Mouse (Mus musculus) ES-CJ7 (cell line): ENCODE results near the gene Prss44.
A peak's percentile ranks its signal among the peaks of the same experiment; 100 is the strongest.

Experiments used
- DNase-seq: peaks from one replicate; pipeline ENCODE4 v3.0.0; 2011; ENCODE audit warnings: low read depth, low spot score

The Prss44 gene

GRCm38 (mm10) chr9:110826390-110826789 is 12.6 kb downstream of the Prss44 start, which contains the start of gene Prss43:
TSS of gene Prss43 (plus strand) at chr9:110826690.
- DNase-seq, result no peak

GRCm38 (mm10) chr9:110833021-110833420 is 19.2 kb downstream of the Prss44 start:
- DNase-seq, result peak; percentile 92

GRCm38 (mm10) chr9:110834411-110834810 is 20.6 kb downstream of the Prss44 start, which contains the start of gene Prss45:
TSS of gene Prss45 (plus strand) at chr9:110834588.
- no peak for DNase-seq

GRCm38 (mm10) chr9:110834961-110835360 is 21.2 kb downstream of the Prss44 start:
- DNase-seq, result no peak

GRCm38 (mm10) chr9:110836112-110836511 is 22.3 kb downstream of the Prss44 start:
- DNase-seq, result no peak

- DNase-seq, result no peak
Measured at GRCm38 (mm10) chr9:110840905-110841304, 27.1 kb downstream of the Prss44 start.

- no peak for DNase-seq
Measured at GRCm38 (mm10) chr9:110841438-110841837, 27.6 kb downstream of the Prss44 start.

- no peak for DNase-seq
Measured at GRCm38 (mm10) chr9:110844206-110844605, 30.4 kb downstream of the Prss44 start, which contains the start of gene Prss46. TSS of gene Prss46 (plus strand) at chr9:110844506.

GRCm38 (mm10) chr9:110849162-110849561 is 35.4 kb downstream of the Prss44 start:
- DNase-seq, result peak; percentile 19

GRCm38 (mm10) chr9:110855903-110856302 is 42.1 kb downstream of the Prss44 start:
- DNase-seq, result peak; percentile 62

GRCm38 (mm10) chr9:110856920-110857319 is 43.1 kb downstream of the Prss44 start:
- no peak for DNase-seq

- peak; percentile 73 for DNase-seq
Measured at GRCm38 (mm10) chr9:110857781-110858472, 44.1 kb downstream of the Prss44 start, which contains the start of gene Prss50. TSS of gene Prss50 (plus strand) at chr9:110857967.

- DNase-seq, result no peak
Measured at GRCm38 (mm10) chr9:110858523-110858922, 44.7 kb downstream of the Prss44 start.

- DNase-seq, result no peak
Measured at GRCm38 (mm10) chr9:110858967-110859596, 45.3 kb downstream of the Prss44 start.

GRCm38 (mm10) chr9:110871030-110871429 is 57.2 kb downstream of the Prss44 start:
- peak; percentile 71 for DNase-seq
